Mouse (Mus musculus) myocyte (in vitro differentiated cells): Measurements from ENCODE around the gene Olfr1260. TPM values are rescaled to one million over a fixed set of nuclear protein-coding genes. Genes with fewer than 3 reads are reported as not detected.

Experiments used
- H3K27me3 ChIP-seq: one replicate; pipeline ENCODE4 v1.6.1; 2011; ENCODE audit not compliant: control insufficient read depth, insufficient read depth, insufficient read length
- H3K36me3 ChIP-seq: one replicate; pipeline ENCODE4 v1.6.1; 2011; ENCODE audit not compliant: control insufficient read depth, insufficient read depth
- H3K4me2 ChIP-seq: one replicate; pipeline ENCODE4 v1.6.1; 2011; ENCODE audit warnings: low read depth, control low read depth
- H3K4me3 ChIP-seq: one replicate; pipeline ENCODE4 v1.5.1; 2011; ENCODE audit warnings: mild to moderate bottlenecking, control low read depth, moderate library complexity
- H3K79me2 ChIP-seq: one replicate; pipeline ENCODE4 v1.6.1; 2011; ENCODE audit not compliant: control insufficient read depth, insufficient read depth
- H3ac ChIP-seq: one replicate; pipeline ENCODE4 v1.6.1; 2011; ENCODE audit not compliant: control insufficient read depth, insufficient read length
- CEBPB ChIP-seq: IDR thresholded peaks from 2 replicates; pipeline ENCODE4 v1.6.1; 2011; ENCODE audit warnings: mild to moderate bottlenecking, moderate library complexity; ENCODE audit not compliant: poor library complexity, insufficient read depth, severe bottlenecking
- E2F4 ChIP-seq: IDR thresholded peaks from one replicate; pipeline ENCODE4 v1.6.1; 2011; ENCODE audit warnings: mild to moderate bottlenecking, control low read depth, moderate library complexity; ENCODE audit not compliant: insufficient read depth
- MAX ChIP-seq: IDR thresholded peaks from one replicate; pipeline ENCODE4 v1.6.1; 2011; ENCODE audit warnings: low read depth, mild to moderate bottlenecking, control low read depth
- MYOD1 ChIP-seq, 3 experiments: IDR thresholded peaks; one replicate each; pipeline ENCODE4 v1.6.1; 2011; ENCODE audit warnings: control low read depth in 2 of 3, low read depth in 2 of 3, mild to moderate bottlenecking in 2 of 3, moderate library complexity in 1 of 3; ENCODE audit not compliant: insufficient read length in 2 of 3, control insufficient read depth in 1 of 3
- MYOG ChIP-seq, 3 experiments: IDR thresholded peaks; one replicate each; pipeline ENCODE4 v1.6.1; 2011; ENCODE audit warnings: control low read depth in 2 of 3, low read depth in 2 of 3, mild to moderate bottlenecking in 2 of 3; ENCODE audit not compliant: insufficient read length in 2 of 3, control insufficient read depth in 1 of 3, insufficient read depth in 1 of 3
- POLR2A ChIP-seq: IDR thresholded peaks from one replicate; pipeline ENCODE4 v1.6.1; 2011; ENCODE audit warnings: low read depth, mild to moderate bottlenecking, control low read depth, moderate library complexity; ENCODE audit not compliant: insufficient read length
- POLR2AphosphoS2 ChIP-seq: IDR thresholded peaks from one replicate; pipeline ENCODE4 v1.6.1; 2011; ENCODE audit warnings: low read depth, control low read depth; ENCODE audit not compliant: insufficient read length
- REST ChIP-seq: IDR thresholded peaks from one replicate; pipeline ENCODE4 v1.6.1; 2011; ENCODE audit warnings: mild to moderate bottlenecking, control low read depth, moderate library complexity; ENCODE audit not compliant: insufficient read depth, insufficient read length
- SRF ChIP-seq: IDR thresholded peaks from one replicate; pipeline ENCODE4 v1.6.1; 2011; ENCODE audit warnings: low read depth; ENCODE audit not compliant: control insufficient read depth, insufficient read length
- TCF12 ChIP-seq: IDR thresholded peaks from one replicate; pipeline ENCODE4 v1.6.1; 2011; ENCODE audit warnings: mild to moderate bottlenecking, control low read depth; ENCODE audit not compliant: poor library complexity, insufficient read depth, severe bottlenecking
- TCF3 ChIP-seq: IDR thresholded peaks from one replicate; pipeline ENCODE4 v1.6.1; 2011; ENCODE audit warnings: low read depth, control low read depth; ENCODE audit not compliant: insufficient read length
- USF1 ChIP-seq: IDR thresholded peaks from one replicate; pipeline ENCODE4 v1.6.1; 2011; ENCODE audit warnings: low read depth, mild to moderate bottlenecking, control low read depth, moderate library complexity
- polyA plus RNA-seq: library from polyadenylated mRNA; unstranded; fragments of >200 nt; fragmentation: generic; extraction: Trizol; gene quantifications from one replicate; pipeline ENCODE4 v1.2.1, GENCODE M21; 2012; ENCODE audit warnings: missing spikeins

Olfr1260 gene
- polyA plus RNA-seq = 0.05 TPM

DNA sequence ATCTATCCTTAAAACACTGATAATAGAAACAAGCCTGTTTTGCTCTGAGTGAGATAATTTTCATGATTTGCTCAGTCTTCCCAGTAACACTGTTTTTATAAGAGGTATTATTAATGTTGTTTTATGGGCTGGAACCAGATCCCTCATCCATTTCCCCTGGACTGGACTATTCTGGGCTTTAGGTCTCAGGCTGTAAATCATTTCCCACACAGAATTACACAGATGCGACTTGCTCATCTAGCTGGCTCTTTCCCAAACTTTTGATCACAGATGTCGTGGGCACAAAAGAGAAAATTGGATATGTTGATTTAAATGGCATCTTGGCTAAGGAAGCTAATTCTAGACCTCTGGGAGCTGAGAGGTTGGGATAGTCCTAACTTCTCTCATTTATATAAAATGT, at the start of gene Olfr1260:
Gene Olfr1260, plus strand, starts transcription at position 157 of the 400 bp plus-strand sequence.
- no peak for TF ChIP-seq MYOD1 (IDR thresholded peaks at IDR 0.05; ENCODE audit: control insufficient read depth in 1 of 3, insufficient read length in 2 of 3, low read depth in 2 of 3)
- no peak for TF ChIP-seq REST
- TF ChIP-seq MAX = no peak
- TF ChIP-seq TCF12 = no peak
- TF ChIP-seq CEBPB = no peak
- TF ChIP-seq SRF = no peak
- TF ChIP-seq MYOG (IDR thresholded peaks at IDR 0.05; ENCODE audit: control insufficient read depth in 1 of 3, insufficient read depth in 1 of 3, insufficient read length in 2 of 3, low read depth in 2 of 3) = no peak
- no peak for TF ChIP-seq USF1
- TF ChIP-seq POLR2AphosphoS2 = no peak
- TF ChIP-seq POLR2A = no peak
- TF ChIP-seq E2F4 = no peak
- Histone ChIP-seq H3K4me3 (no peak within 1 kb of the TSS), H3K4me2 (no peak within 1 kb of the TSS), H3K27me3 (no peaks in the 10 kb centered on the region), H3K36me3 (no peaks in the 10 kb centered on the region), H3K79me2 (no peaks in the 10 kb centered on the region), H3ac (no peak within 1 kb of the TSS)

DNA sequence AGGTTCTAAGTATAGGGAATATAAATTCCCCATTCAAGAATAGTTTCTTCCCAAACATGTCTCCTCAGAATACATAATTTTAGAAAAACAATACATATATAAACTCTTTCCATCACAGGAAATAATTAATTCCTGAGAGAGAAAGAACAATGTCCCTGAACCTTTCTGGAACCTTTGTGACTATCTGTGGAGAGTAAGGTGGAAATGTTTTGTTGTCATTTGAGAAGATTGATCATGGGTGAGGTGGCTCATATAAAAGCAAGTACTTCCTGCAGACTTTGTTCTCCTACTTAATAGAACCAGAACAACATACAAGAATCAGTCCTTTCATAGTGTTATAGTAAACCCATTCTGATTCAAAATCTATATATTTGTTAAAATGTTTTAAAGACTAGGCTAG, 47.1 kb upstream of the Olfr1260 start, which contains the start of gene Olfr1258:
Gene Olfr1258, plus strand, starts transcription at position 301 of the 400 bp plus-strand sequence.
- Histone ChIP-seq H3K4me2 (no peak within 1 kb of the TSS), H3K4me3 (no peak within 1 kb of the TSS), H3K36me3 (no peaks in the 10 kb centered on the region), H3K27me3 (no peaks in the 10 kb centered on the region), H3ac (no peak within 1 kb of the TSS), H3K79me2 (no peaks in the 10 kb centered on the region)
- no peak for TF ChIP-seq REST

DNA sequence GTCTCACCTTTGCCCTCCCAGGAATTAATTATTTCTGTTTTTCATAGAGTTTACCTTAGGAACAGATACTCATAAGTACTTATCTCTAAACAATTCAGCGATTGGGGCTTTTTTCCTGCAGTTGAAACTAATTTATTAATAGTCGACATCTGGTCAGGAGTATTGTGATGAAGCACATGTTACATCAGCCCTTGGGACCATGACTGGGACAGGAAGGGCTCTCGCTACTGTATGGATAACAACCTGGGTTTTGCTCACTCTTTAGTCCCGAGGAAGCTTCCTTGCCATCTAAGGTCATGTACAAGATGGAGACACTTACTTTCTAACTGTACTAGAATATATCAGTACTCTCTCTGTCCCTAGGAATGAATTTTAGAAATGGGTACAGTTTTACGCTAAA, 25.6 kb upstream of the Olfr1260 start, which contains the start of gene Olfr1259:
Gene Olfr1259, minus strand, starts transcription at position 101 of the 400 bp plus-strand sequence.
- no peaks in the 10 kb centered on the region for H3K27me3 ChIP-seq
- no peak within 1 kb of the TSS for H3K4me3 ChIP-seq
- no peaks in the 10 kb centered on the region for H3K36me3 ChIP-seq
- H3K79me2 ChIP-seq = no peaks in the 10 kb centered on the region
- no peak within 1 kb of the TSS for H3ac ChIP-seq
- peak within 1 kb of the TSS; percentile 42 for H3K4me2 ChIP-seq
- TF ChIP-seq CEBPB (no peak), TCF12 (no peak), TCF3 (no peak), SRF (no peak), E2F4 (no peak), MYOG (IDR thresholded peaks at IDR 0.05; ENCODE audit: control insufficient read depth in 1 of 3, insufficient read depth in 1 of 3, insufficient read length in 2 of 3, low read depth in 2 of 3) (no peak), REST (no peak), POLR2A (no peak), USF1 (no peak), MAX (no peak), MYOD1 (IDR thresholded peaks at IDR 0.05; ENCODE audit: control insufficient read depth in 1 of 3, insufficient read length in 2 of 3, low read depth in 2 of 3) (no peak), POLR2AphosphoS2 (no peak)

DNA sequence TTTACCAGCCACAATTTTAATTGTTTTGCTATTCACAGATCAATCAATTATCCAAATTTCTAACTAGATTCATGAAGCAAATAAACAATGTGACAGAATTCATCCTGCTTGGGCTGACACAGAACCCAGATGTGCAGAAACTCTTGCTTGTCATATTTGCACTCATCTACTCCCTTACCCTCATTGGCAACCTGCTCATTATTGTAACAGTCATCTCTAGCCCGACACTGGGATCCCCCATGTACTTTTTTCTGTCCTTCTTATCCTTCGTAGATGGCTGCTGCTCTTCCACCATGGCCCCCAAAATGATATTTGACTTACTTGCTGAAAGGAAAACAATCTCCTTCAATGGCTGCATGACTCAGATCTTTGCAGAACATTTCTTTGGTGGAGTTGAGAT, 3.6 kb downstream of the Olfr1260 start:
- no peak for TF ChIP-seq REST
- no peak for TF ChIP-seq E2F4
- no peak for TF ChIP-seq CEBPB
- TF ChIP-seq MAX = no peak
- no peak for TF ChIP-seq TCF3
- TF ChIP-seq MYOG (IDR thresholded peaks at IDR 0.05; ENCODE audit: control insufficient read depth in 1 of 3, insufficient read depth in 1 of 3, insufficient read length in 2 of 3, low read depth in 2 of 3) = no peak
- TF ChIP-seq USF1 = no peak
- TF ChIP-seq POLR2A = no peak
- TF ChIP-seq MYOD1 (IDR thresholded peaks at IDR 0.05; ENCODE audit: control insufficient read depth in 1 of 3, insufficient read length in 2 of 3, low read depth in 2 of 3) = no peak
- TF ChIP-seq TCF12 = no peak
- no peak for TF ChIP-seq SRF
- Histone ChIP-seq H3K79me2 (no peaks in the 10 kb centered on the region), H3ac (no peak overlapping the region), H3K4me3 (no peak overlapping the region), H3K27me3 (no peaks in the 10 kb centered on the region), H3K4me2 (no peak overlapping the region), H3K36me3 (no peaks in the 10 kb centered on the region)

DNA sequence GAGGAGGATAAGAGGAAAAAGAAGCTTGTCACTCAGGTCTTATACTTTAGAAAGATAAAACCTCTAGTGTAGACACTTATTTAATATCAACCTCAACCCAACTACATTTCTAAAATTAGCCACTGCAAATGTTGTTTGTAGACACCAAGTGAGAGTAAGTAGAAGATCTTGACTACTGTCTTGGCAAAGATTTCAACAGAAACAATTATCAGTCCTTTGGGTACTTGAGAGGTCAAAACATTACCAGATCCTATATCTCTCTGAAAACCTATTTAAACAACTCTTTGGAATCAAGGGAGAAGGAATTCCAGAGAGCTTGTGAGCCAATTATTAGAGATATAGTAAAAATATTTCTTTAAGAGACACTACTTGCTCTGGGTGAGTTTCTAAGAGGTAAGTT, 16.8 kb downstream of the Olfr1260 start, which contains the start of gene Olfr1261:
Gene Olfr1261, plus strand, starts transcription at position 301 of the 400 bp plus-strand sequence.
- Histone ChIP-seq H3K4me3 (no peak within 1 kb of the TSS), H3K4me2 (no peak within 1 kb of the TSS), H3K79me2 (no peaks in the 10 kb centered on the region), H3ac (no peak within 1 kb of the TSS), H3K27me3 (no peaks in the 10 kb centered on the region), H3K36me3 (no peaks in the 10 kb centered on the region)
- TF ChIP-seq MYOG (IDR thresholded peaks at IDR 0.05; ENCODE audit: control insufficient read depth in 1 of 3, insufficient read depth in 1 of 3, insufficient read length in 2 of 3, low read depth in 2 of 3) = no peak
- no peak for TF ChIP-seq MAX
- TF ChIP-seq TCF12 = no peak
- no peak for TF ChIP-seq POLR2AphosphoS2
- no peak for TF ChIP-seq USF1
- TF ChIP-seq MYOD1 (IDR thresholded peaks at IDR 0.05; ENCODE audit: control insufficient read depth in 1 of 3, insufficient read length in 2 of 3, low read depth in 2 of 3) = no peak
- TF ChIP-seq SRF = no peak
- TF ChIP-seq CEBPB = no peak
- no peak for TF ChIP-seq REST
- TF ChIP-seq POLR2A = no peak
- TF ChIP-seq E2F4 = no peak
- no peak for TF ChIP-seq TCF3
